Comparison of ENCODE assay signal across 8 mouse cellular contexts in genomic region chr9:56950414-56951400, GRCm38 (mm10). TPM values are rescaled to one million over a fixed set of nuclear protein-coding genes. Genes with fewer than 3 reads are reported as not detected.
A peak's percentile ranks its signal among the peaks of the same experiment; 100 is the strongest.
DNase-seq lines count a peak whose midpoint lies in the region; ATAC-seq and TF ChIP-seq lines count a peak whose summit lies in the region.

Gene Snupn, plus strand, starts transcription at chr9:56950878.

- peak within 1 kb of the TSS; percentile 80 for H3K9ac ChIP-seq in hindbrain, embryonic 13.5 days

- peaks cover 14% of the 10 kb centered on the region for H3K4me1 ChIP-seq in hindbrain, embryonic 13.5 days (replicated peaks)

- peak within 1 kb of the TSS; percentile 56 for H3K4me3 ChIP-seq in hindbrain, embryonic 13.5 days

- CTCF ChIA-PET in Patski (lab: Charles Lee): interaction anchor here (1.0 to 1.1 kb wide), 3 partner anchors 22 to 59 kb away, joined by 3 to 5 read pairs (median 3); partner anchors contain the start of gene Snx33

- peaks cover 2% of the 10 kb centered on the region; the same call in 1 of the 2 replicates for H3K36me3 ChIP-seq in hindbrain, embryonic 13.5 days

- H3K9me3 ChIP-seq in hindbrain, embryonic 13.5 days: no peaks in the 10 kb centered on the region

- DNase-seq in Patski (ENCODE audit: low read depth, low spot score): peak; percentile 81
- DNase-seq in cerebellum, postnatal 14 days: peak; percentile 95 to 96
- peak; percentile 93 to 95 for DNase-seq in frontal cortex, postnatal 14 days (ENCODE audit: low spot score in 2 of 2)
- DNase-seq in layer of hippocampus, postnatal 25 days (ENCODE audit: extremely low spot score in 1 of 2, low spot score in 1 of 2): peak; percentile 83 to 85
- DNase-seq in lung, postnatal 25 days (ENCODE audit: low spot score): peak; percentile 98
- DNase-seq in retina, embryonic 14.5 days (ENCODE audit: low spot score): peak; percentile 98
- peak; percentile 97 for DNase-seq in thymus, postnatal 4 days

- POLR2A ChIA-PET in Patski (lab: Charles Lee): interaction anchor here (0.7 to 1.4 kb wide), 6 partner anchors 23 to 205 kb away, joined by 3 to 9 read pairs (median 4); partner anchors contain the start of genes Ptpn9 and Snx33

- peak within 1 kb of the TSS; percentile 86 for H3K4me2 ChIP-seq in hindbrain, embryonic 13.5 days

- WGBS in hindbrain, embryonic 13.5 days: under 1% methylated on average over 50 of the region's 50 CpGs

- no peaks in the 10 kb centered on the region for H3K27me3 ChIP-seq in Patski
- H3K27me3 ChIP-seq in hindbrain, embryonic 13.5 days: no peaks in the 10 kb centered on the region

- peak; percentile 98 for ATAC-seq in Patski
- peak; percentile 100 for ATAC-seq in hindbrain, embryonic 13.5 days (ENCODE audit: low FRiP score)

- peak within 1 kb of the TSS; percentile 88 for H3K27ac ChIP-seq in hindbrain, embryonic 13.5 days

- in situ Hi-C loops in Patski (cut with MboI; ENCODE audit: low pct_unique_long_range_greater_than_20kb): no loop called here

- TF ChIP-seq CTCF in Patski (IDR thresholded peaks at IDR 0.05): no peak

RNA-seq across cellular contexts. Expression of gene Snupn, which starts in this region (rescaled TPM):
- polyA plus RNA-seq in Patski (2021): 17.0 TPM
- 28.5 and 31.5 TPM in 2 replicates for polyA plus RNA-seq in hindbrain, embryonic 13.5 days (2015; fragmentation: Nextera tagmentation; extraction: Ambion mirVana)
- total RNA-seq in layer of hippocampus, postnatal 25 days (2021): 10 to 100 TPM; 16.1 to 16.3 TPM

Comparison
In these comparisons a context has a peak if more than half of its experiments do, and no peak if none do; other contexts are left out.
1. Peak in every context shown above with its lines: DNase-seq, ATAC-seq, H3K4me3 ChIP-seq and H3K27ac ChIP-seq.